Mouse (Mus musculus) gonadal fat pad, adult 2 months (tissue): ENCODE measurements around the gene Gm8720. TPM values are rescaled to one million over a fixed set of nuclear protein-coding genes. Genes with fewer than 3 reads are reported as not detected.
"Not testable (repeated sequence)": the region's sequence is repeated elsewhere in the genome, so short reads cannot be mapped to it uniquely, and the experiment has no call there.

Experiments used
- DNase-seq: peaks from one replicate; pipeline ENCODE4 v3.0.0-alpha.2; 2012; ENCODE audit warnings: low read depth
- polyA plus RNA-seq: library from polyadenylated mRNA; depleted of rRNA; stranded (reverse); fragments of >200 nt; gene quantifications from 2 replicates; pipeline ENCODE4 v1.2.3, GENCODE M21; 2012; rRNA removed

The Gm8720 gene
- polyA plus RNA-seq, result not detected in 2 replicates

- DNase-seq, result not testable (repeated sequence)
Observed at GRCm38 (mm10) chr7:23067356-23067755, at the start of gene Gm8720. Gene Gm8720, minus strand, starts transcription at chr7:23067456.

DNA sequence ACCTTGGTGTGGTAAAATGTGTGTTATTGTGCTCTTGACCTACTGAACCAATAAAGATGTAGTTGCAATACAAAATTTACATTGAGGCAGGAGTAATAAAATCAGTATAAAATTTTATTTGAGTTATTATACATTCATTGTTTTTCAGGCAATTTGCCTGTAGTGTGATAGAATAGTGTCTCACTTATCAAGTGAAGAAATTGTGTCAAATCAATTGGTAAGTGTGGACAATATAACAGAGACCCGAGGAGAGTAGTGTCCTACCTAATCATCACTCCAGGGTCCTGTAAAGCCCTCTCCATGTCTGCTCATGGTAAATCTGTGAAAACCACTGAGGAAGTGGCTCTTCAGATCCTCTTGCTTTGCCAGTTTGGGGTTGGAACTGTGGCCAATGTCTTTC is 12.0 kb downstream of the Gm8720 start, which contains the start of gene Vmn1r163:
Gene Vmn1r163, plus strand, starts transcription at position 301 of the 400 bp plus-strand sequence.
- not testable (repeated sequence) for DNase-seq

DNA sequence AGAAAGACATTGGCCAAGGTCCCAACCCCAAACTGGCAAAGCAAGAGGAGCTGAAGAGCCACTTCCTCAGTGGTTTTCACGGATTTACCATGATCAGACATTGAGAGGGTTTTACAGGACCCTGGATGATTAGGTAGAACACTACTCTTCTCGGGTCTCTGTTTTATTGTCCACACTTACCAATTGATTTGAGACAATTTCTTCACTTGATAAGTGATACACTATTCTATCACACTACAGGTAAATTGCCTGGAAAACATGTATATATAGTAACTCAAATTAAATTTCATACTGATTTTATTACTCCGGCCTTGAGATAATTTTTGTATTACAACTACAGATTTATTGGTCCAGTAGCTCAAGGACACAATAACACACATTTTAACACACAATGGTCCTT is 47.4 kb downstream of the Gm8720 start, which contains the start of gene Gm4216:
Gene Gm4216, minus strand, starts transcription at position 101 of the 400 bp plus-strand sequence.
- DNase-seq, result not testable (repeated sequence)

Other genes with a start within 250 kb of the Gm8720 start
- not detected in 2 replicates for gene Vmn1r159, start 223.9 kb downstream of the Gm8720 start, polyA plus RNA-seq
- not detected in 2 replicates for gene Vmn1r160, start 196.2 kb downstream of the Gm8720 start, polyA plus RNA-seq
- gene Gm4214, start 82.8 kb downstream of the Gm8720 start, polyA plus RNA-seq, result not detected in 2 replicates
- not detected in 2 replicates for gene Gm4216, start 47.5 kb downstream of the Gm8720 start, polyA plus RNA-seq
- gene Vmn1r163, start 11.9 kb downstream of the Gm8720 start, polyA plus RNA-seq, result not detected in 2 replicates
- not detected in 2 replicates for gene Gm10662, start 77.0 kb upstream of the Gm8720 start, polyA plus RNA-seq
- gene Vmn1r165, start 149.9 kb upstream of the Gm8720 start, polyA plus RNA-seq, result not detected in 2 replicates
- not detected in 2 replicates for gene Vmn1r166, start 184.2 kb upstream of the Gm8720 start, polyA plus RNA-seq
- gene Gm6902, start 211.4 kb upstream of the Gm8720 start, polyA plus RNA-seq, result not detected in 2 replicates
- not detected in 2 replicates for gene Nlrp4e, start 233.7 kb upstream of the Gm8720 start, polyA plus RNA-seq